Mouse (Mus musculus): ENCODE results near the gene Spryd3. TPM values are rescaled to one million over a fixed set of nuclear protein-coding genes. Genes with fewer than 3 reads are reported as not detected.

Gene Spryd3
- total and polyA plus RNA-seq, 3 experiments = 29.3 to 35.4 TPM; not detected in 1

- TF ChIP-seq MYC (IDR thresholded peaks at IDR 0.05; ENCODE audit: low read depth, low read length) = no peak
- no peak for TF ChIP-seq SIN3A (IDR thresholded peaks at IDR 0.05; ENCODE audit: low read length)
- no peak for TF ChIP-seq ZMIZ1 (IDR thresholded peaks at IDR 0.05; ENCODE audit: low read depth, low read length)
- TF ChIP-seq CHD1 (IDR thresholded peaks at IDR 0.05; ENCODE audit: low read depth, low read length) = no peak
- no peak for TF ChIP-seq ZKSCAN1 (IDR thresholded peaks at IDR 0.05; ENCODE audit: low read depth, low read length)
- TF ChIP-seq JUND (IDR thresholded peaks at IDR 0.05; ENCODE audit: low read depth, low read length) = no peak
- TF ChIP-seq E2F4 (IDR thresholded peaks at IDR 0.05; ENCODE audit: borderline replicate concordance, low read depth, low read length) = no peak
- no peak for TF ChIP-seq MAZ (IDR thresholded peaks at IDR 0.05; ENCODE audit: low read depth, low read length)
These were observed 28.1 kb upstream of the Spryd3 start (continued) for GRCm38 (mm10) chr15:102163900-102164693.

GRCm38 (mm10) chr15:102160415-102161060 is 24.5 kb upstream of the Spryd3 start:
- Histone ChIP-seq H3K27ac (ENCODE audit: control insufficient read depth, low read depth, low read length) (no peak overlapping the region), H3K79me2 (ENCODE audit: control insufficient read depth, insufficient read depth, low read length, poor library complexity) (no peaks in the 10 kb centered on the region), H3K36me3 (ENCODE audit: control insufficient read depth in 1 of 2, insufficient read depth in 2 of 2, low read length in 2 of 2) (peaks cover 0 to 15% of the 10 kb centered on the region in 2 experiments; a peak in 3 of 4 replicates), H3K27me3 (ENCODE audit: control insufficient read depth in 1 of 2, insufficient read depth in 2 of 2, low read length in 2 of 2) (no peaks in the 10 kb centered on the region), H3K9ac (ENCODE audit: control insufficient read depth, low read depth, low read length, poor library complexity, severe bottlenecking) (no peak overlapping the region), H3K9me3 (replicated peaks; ENCODE audit: insufficient read depth, low read length) (no peaks in the 10 kb centered on the region), H3K4me1 (ENCODE audit: control insufficient read depth in 1 of 2, insufficient read depth in 2 of 2, low read length in 2 of 2) (peaks cover 0 to 5% of the 10 kb centered on the region in 2 experiments; a peak in 2 of 4 replicates), H3K4me3 (ENCODE audit: control insufficient read depth in 1 of 2, insufficient read depth in 1 of 2, low read depth in 2 of 2, low read length in 2 of 2) (no peak overlapping the region)
- TF ChIP-seq SMC3 (IDR thresholded peaks at IDR 0.05; ENCODE audit: low read depth, low read length) (no peak), TCF12 (IDR thresholded peaks at IDR 0.05; ENCODE audit: low read depth, low read length) (no peak), KAT2A (conservative IDR thresholded peaks at IDR 0.05; ENCODE audit: low read depth, low read length) (no peak), RCOR1 (IDR thresholded peaks at IDR 0.05; ENCODE audit: low read depth, low read length) (no peak), MAFK (IDR thresholded peaks at IDR 0.05; ENCODE audit: borderline replicate concordance, low read depth, low read length) (no peak), E2F4 (IDR thresholded peaks at IDR 0.05; ENCODE audit: borderline replicate concordance, low read depth, low read length) (no peak), HCFC1 (IDR thresholded peaks at IDR 0.05; ENCODE audit: low read depth, low read length) (no peak), ZMIZ1 (IDR thresholded peaks at IDR 0.05; ENCODE audit: low read depth, low read length) (no peak), NELFE (IDR thresholded peaks at IDR 0.05; ENCODE audit: low read depth, low read length) (no peak), ZKSCAN1 (IDR thresholded peaks at IDR 0.05; ENCODE audit: low read depth, low read length) (no peak), ETS1 (IDR thresholded peaks at IDR 0.05; ENCODE audit: low read depth, low read length) (no peak), POLR2A (IDR thresholded peaks at IDR 0.05; ENCODE audit: control insufficient read depth in 1 of 2, insufficient read depth in 1 of 2, low read depth in 1 of 2, low read length in 2 of 2, poor library complexity in 1 of 2) (no peak), MEF2A (IDR thresholded peaks at IDR 0.05; ENCODE audit: extremely low read depth, insufficient replicate concordance, low read depth, low read length, poor library complexity, severe bottlenecking) (no peak), BHLHE40 (IDR thresholded peaks at IDR 0.05; ENCODE audit: borderline replicate concordance, low read depth, low read length) (no peak), POLR2AphosphoS5 (IDR thresholded peaks at IDR 0.05; ENCODE audit: borderline replicate concordance, low read depth, low read length) (no peak), MYB (IDR thresholded peaks at IDR 0.05; ENCODE audit: low read depth, low read length) (no peak), CHD2 (IDR thresholded peaks at IDR 0.05; ENCODE audit: low read length) (no peak)
- DNase-seq (ENCODE audit: low read depth, low spot score) = no peak
